Mouse (Mus musculus): ENCODE data around the gene Agpat2.

- TF ChIP-seq POLR2A (IDR thresholded peaks at IDR 0.05; ENCODE audit: insufficient read length, low read depth), result no peak
- no peak for TF ChIP-seq USF1 (IDR thresholded peaks at IDR 0.05; ENCODE audit: low read depth)
- TF ChIP-seq TCF3 (IDR thresholded peaks at IDR 0.05; ENCODE audit: insufficient read length, low read depth), result no peak
- no peak for TF ChIP-seq E2F4 (IDR thresholded peaks at IDR 0.05; ENCODE audit: insufficient read depth)
- TF ChIP-seq TCF12 (IDR thresholded peaks at IDR 0.05; ENCODE audit: insufficient read depth, poor library complexity, severe bottlenecking), result no peak
- no peak for TF ChIP-seq MYOG (IDR thresholded peaks at IDR 0.05; ENCODE audit: control insufficient read depth in 1 of 3, insufficient read depth in 1 of 3, insufficient read length in 2 of 3, low read depth in 2 of 3)
- no peak for TF ChIP-seq MAX (IDR thresholded peaks at IDR 0.05; ENCODE audit: low read depth)
- no peak for TF ChIP-seq CEBPB (IDR thresholded peaks at IDR 0.05; ENCODE audit: insufficient read depth, poor library complexity, severe bottlenecking)
- TF ChIP-seq REST (IDR thresholded peaks at IDR 0.05; ENCODE audit: insufficient read depth, insufficient read length), result no peak
- no peak for TF ChIP-seq SRF (IDR thresholded peaks at IDR 0.05; ENCODE audit: control insufficient read depth, insufficient read length, low read depth)
Measured at GRCm38 (mm10) chr2:26582203-26582602, 22.0 kb downstream of the Agpat2 start.
